Mouse (Mus musculus) forebrain, postnatal 0 days (tissue): ENCODE results near the gene Cplx3. TPM values are rescaled to one million over a fixed set of nuclear protein-coding genes. Genes with fewer than 3 reads are reported as not detected.

Source experiments
- ATAC-seq: fragments of 200-750 bp; cut with Nextera tagmentation; 2 replicates; pipeline ENCODE4 v1.8.0; 2017; ENCODE audit warnings: mild to moderate bottlenecking, moderate library complexity
- DNase-seq: peaks from one replicate; pipeline ENCODE4 v3.0.0-alpha.2; 2015
- H3K27ac ChIP-seq: fragments of 300-500 bp; sonication (generic); 2 replicates; pipeline ENCODE4 v1.5.1; 2014; ENCODE audit warnings: low read depth, mild to moderate bottlenecking, antibody characterized with exemption, low read length, moderate library complexity, mixed read lengths
- H3K27me3 ChIP-seq: fragments of 300-500 bp; sonication (generic); 2 replicates; pipeline ENCODE4 v1.6.1; 2014; ENCODE audit warnings: mild to moderate bottlenecking, low read length, mixed read lengths; ENCODE audit not compliant: insufficient read depth
- H3K36me3 ChIP-seq: fragments of 300-500 bp; sonication (generic); 2 replicates; pipeline ENCODE4 v1.6.1; 2014; ENCODE audit warnings: mild to moderate bottlenecking, moderate library complexity; ENCODE audit not compliant: insufficient read depth
- H3K4me1 ChIP-seq: fragments of 300-500 bp; sonication (generic); 2 replicates; pipeline ENCODE4 v1.6.1; 2014; ENCODE audit warnings: antibody characterized with exemption; ENCODE audit not compliant: insufficient read depth
- H3K4me2 ChIP-seq: fragments of 300-500 bp; sonication (generic); 2 replicates; pipeline ENCODE4 v1.6.1; 2014; ENCODE audit warnings: low read depth, mild to moderate bottlenecking, moderate library complexity
- H3K4me3 ChIP-seq: fragments of 300-500 bp; sonication (generic); 2 replicates; pipeline ENCODE4 v1.5.1; 2014; ENCODE audit warnings: low read depth, low read length, mixed read lengths
- H3K9ac ChIP-seq: fragments of 300-500 bp; sonication (generic); 2 replicates; pipeline ENCODE4 v1.6.1; 2014; ENCODE audit warnings: mild to moderate bottlenecking
- H3K9me3 ChIP-seq: fragments of 300-500 bp; sonication (generic); 2 replicates; pipeline ENCODE4 v1.6.1; 2016; ENCODE audit warnings: low read length
- CTCF ChIP-seq: sonication (generic); IDR thresholded peaks from 2 replicates; pipeline ENCODE4 v1.5.1; 2016; ENCODE audit warnings: antibody characterized with exemption, control low read depth, low read depth
- WGBS: fragments of 180-500 bp; shearing (Covaris S2); extraction: QIAGEN DNeasy Blood & Tissue Kit; methylation state at CpG from one replicate; pipeline ENCODE4 v1.1.7; 2014; 5-methylcytosine and 5-hydroxymethylcytosine counted together
- polyA plus RNA-seq: library from polyadenylated mRNA; unstranded; fragments of >200 nt; fragmentation: Nextera tagmentation; extraction: Ambion mirVana; gene quantifications from 2 replicates; pipeline ENCODE4 v1.2.1, GENCODE M21; 2015
- total RNA-seq: library from RNA; depleted of rRNA; stranded (reverse); fragments of >200 nt; gene quantifications from 2 replicates; pipeline ENCODE4 v1.2.3, GENCODE M21; 2014

Cplx3 gene
- total and polyA plus RNA-seq, 2 experiments from 2014 or later = 0.67 to 1.2 TPM

GRCm38 (mm10) chr9:57600620-57601352 is 5.3 kb downstream of the Cplx3 start:
- peak; percentile 28 for ATAC-seq

DNA sequence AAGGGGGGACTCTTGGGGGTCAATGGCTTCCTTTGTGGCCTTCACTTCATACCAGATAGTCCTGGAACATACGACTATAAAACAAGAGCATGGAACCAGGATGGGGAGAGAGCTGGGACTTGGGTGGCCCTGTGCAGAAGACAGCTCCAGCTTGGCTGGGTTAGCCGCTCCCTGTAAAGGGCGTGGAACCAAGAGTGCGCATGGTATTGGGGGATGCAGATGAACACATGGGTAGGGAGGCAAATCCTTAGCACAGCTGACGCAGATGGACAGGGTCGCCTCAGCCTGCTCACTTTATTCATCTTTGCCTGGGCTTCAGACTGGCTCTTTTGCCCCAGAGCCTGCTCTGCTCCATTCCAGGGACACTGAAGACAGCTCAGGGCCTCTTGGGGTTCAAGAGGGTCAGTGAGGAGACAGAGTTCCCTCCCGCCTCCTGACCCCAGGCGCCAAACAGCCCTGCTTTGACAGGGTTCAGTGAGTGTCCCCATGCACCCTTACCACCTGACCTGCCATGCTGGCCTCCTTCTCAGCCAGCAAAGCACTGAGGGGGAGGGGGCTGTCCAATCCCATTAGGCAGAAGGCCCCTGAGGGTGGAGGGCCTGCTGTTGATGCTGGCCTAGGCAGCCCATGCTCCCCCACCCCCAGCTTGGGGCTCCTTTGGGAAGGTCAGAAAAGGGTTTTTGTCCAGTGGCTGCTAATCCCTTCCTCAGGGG is 7.1 kb downstream of the Cplx3 start:
- Histone ChIP-seq H3K4me1 (no peaks in the 10 kb centered on the region), H3K4me2 (no peak overlapping the region), H3K9me3 (no peaks in the 10 kb centered on the region), H3K9ac (no peak overlapping the region), H3K36me3 (peaks cover 20% of the 10 kb centered on the region), H3K27ac (no peak overlapping the region), H3K4me3 (no peak overlapping the region), H3K27me3 (no peaks in the 10 kb centered on the region)
- no peak for DNase-seq
- 45% methylated on average over 8 of the region's 8 CpGs for WGBS
- no peak for ATAC-seq
- TF ChIP-seq CTCF = no peak

More at GRCm38 (mm10) chr9:57600620-57601352, 5.3 kb downstream of the Cplx3 start:
- no peaks in the 10 kb centered on the region for H3K4me1 ChIP-seq
- no peak overlapping the region for H3K4me2 ChIP-seq
- H3K27me3 ChIP-seq = peaks cover 5% of the 10 kb centered on the region; the same call in 1 of the 2 replicates
- DNase-seq = no peak
- no peaks in the 10 kb centered on the region for H3K9me3 ChIP-seq
- 12% methylated on average over 3 of the region's 3 CpGs for WGBS
- TF ChIP-seq CTCF = no peak
- H3K36me3 ChIP-seq = 0 out of 2 replicates have a peak, but pooled peaks cover 4% of the 10 kb centered on the region
- no peak overlapping the region for H3K27ac ChIP-seq
- H3K9ac ChIP-seq = no peak overlapping the region
- H3K4me3 ChIP-seq = no peak overlapping the region

GRCm38 (mm10) chr9:57597929-57598382 is 8.1 kb downstream of the Cplx3 start:
- Histone ChIP-seq H3K4me3 (no peak overlapping the region), H3K36me3 (peaks cover 30% of the 10 kb centered on the region), H3K27ac (no peak overlapping the region), H3K9ac (no peak overlapping the region), H3K27me3 (no peaks in the 10 kb centered on the region), H3K4me2 (no peak overlapping the region), H3K4me1 (no peaks in the 10 kb centered on the region), H3K9me3 (no peaks in the 10 kb centered on the region)
- TF ChIP-seq CTCF = no peak
- no peak for DNase-seq
- ATAC-seq = no peak
- 25% methylated on average over 4 of the region's 4 CpGs for WGBS

DNA sequence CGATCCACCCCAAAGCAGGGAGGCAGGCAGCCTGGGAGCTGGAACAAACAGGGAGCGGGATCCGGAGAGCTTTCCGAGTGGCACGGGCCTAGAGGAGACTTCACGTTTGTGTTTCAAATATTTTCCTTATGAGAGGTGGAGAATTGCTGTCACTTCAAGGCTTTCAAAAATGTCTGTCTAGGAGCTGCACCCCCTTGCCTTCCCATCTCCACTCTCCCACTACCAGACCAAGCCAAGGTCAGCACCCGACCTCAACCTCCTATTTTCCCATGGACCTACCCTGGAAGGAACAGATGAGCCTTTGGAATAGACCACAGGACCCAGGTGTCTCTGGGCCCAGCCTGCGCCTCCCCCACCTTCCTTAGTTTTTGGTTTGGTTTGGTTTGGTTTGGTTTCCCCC is 8.8 kb downstream of the Cplx3 start:
- ATAC-seq (no peak), DNase-seq (no peak)
- Histone ChIP-seq H3K27ac (no peak overlapping the region), H3K4me1 (no peaks in the 10 kb centered on the region), H3K4me2 (no peak overlapping the region), H3K4me3 (no peak overlapping the region), H3K36me3 (peaks cover 37% of the 10 kb centered on the region), H3K9ac (no peak overlapping the region), H3K27me3 (no peaks in the 10 kb centered on the region), H3K9me3 (no peaks in the 10 kb centered on the region)
- WGBS = 88% methylated on average over 8 of the region's 8 CpGs
- TF ChIP-seq CTCF = no peak

GRCm38 (mm10) chr9:57594174-57594509 is 11.9 kb downstream of the Cplx3 start:
- Histone ChIP-seq H3K27me3 (no peaks in the 10 kb centered on the region), H3K9me3 (no peaks in the 10 kb centered on the region), H3K4me2 (no peak overlapping the region), H3K4me3 (no peak overlapping the region), H3K36me3 (peaks cover 40% of the 10 kb centered on the region), H3K9ac (no peak overlapping the region), H3K4me1 (no peaks in the 10 kb centered on the region), H3K27ac (no peak overlapping the region)
- no peak for TF ChIP-seq CTCF
- DNase-seq (no peak), ATAC-seq (no peak)
- WGBS = 86% methylated on average over 9 of the region's 9 CpGs

GRCm38 (mm10) chr9:57593454-57594173 is 12.5 kb downstream of the Cplx3 start:
- DNase-seq (no peak), ATAC-seq (no peak)
- WGBS = 67% methylated on average over 12 of the region's 12 CpGs
- TF ChIP-seq CTCF = no peak
- H3K4me3 ChIP-seq = no peak overlapping the region
- no peak overlapping the region for H3K27ac ChIP-seq
- H3K4me1 ChIP-seq = no peaks in the 10 kb centered on the region
- H3K27me3 ChIP-seq = no peaks in the 10 kb centered on the region
- no peak overlapping the region for H3K4me2 ChIP-seq
- H3K36me3 ChIP-seq = peaks cover 40% of the 10 kb centered on the region
- no peaks in the 10 kb centered on the region for H3K9me3 ChIP-seq
- no peak overlapping the region for H3K9ac ChIP-seq
